Mouse (Mus musculus) lung, adult 18-20 months (tissue): ENCODE results near the gene Lrrc4c.

Experiments
- DNase-seq, 2 experiments: peaks; one replicate each; pipeline ENCODE4 v3.0.0; 2022; ENCODE audit warnings: mixed read lengths in 2 of 2

Gene Lrrc4c

GRCm38 (mm10) chr2:96547171-96547570 lies 229.2 kb downstream of the Lrrc4c start:
- DNase-seq, result no peak

DNA sequence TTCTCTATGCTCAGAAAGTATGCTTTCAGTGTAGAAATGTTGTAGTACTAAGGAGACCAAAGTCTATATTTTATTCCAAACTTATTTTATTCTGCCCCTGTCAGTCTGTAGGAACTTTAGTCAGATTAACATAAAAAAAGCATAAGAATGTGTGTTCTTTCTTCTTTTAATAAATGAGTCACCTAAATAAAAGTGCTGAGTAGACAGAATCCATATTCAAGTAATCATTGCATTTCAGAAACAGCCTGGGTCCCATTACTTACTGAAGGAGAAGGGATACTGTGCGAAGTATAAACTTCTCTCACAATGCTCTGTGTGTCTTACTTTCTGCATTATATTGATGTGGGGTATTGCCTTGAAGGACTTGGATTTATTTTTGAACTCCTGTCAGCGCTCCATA lies 255.8 kb downstream of the Lrrc4c start:
- no peak for DNase-seq

DNA sequence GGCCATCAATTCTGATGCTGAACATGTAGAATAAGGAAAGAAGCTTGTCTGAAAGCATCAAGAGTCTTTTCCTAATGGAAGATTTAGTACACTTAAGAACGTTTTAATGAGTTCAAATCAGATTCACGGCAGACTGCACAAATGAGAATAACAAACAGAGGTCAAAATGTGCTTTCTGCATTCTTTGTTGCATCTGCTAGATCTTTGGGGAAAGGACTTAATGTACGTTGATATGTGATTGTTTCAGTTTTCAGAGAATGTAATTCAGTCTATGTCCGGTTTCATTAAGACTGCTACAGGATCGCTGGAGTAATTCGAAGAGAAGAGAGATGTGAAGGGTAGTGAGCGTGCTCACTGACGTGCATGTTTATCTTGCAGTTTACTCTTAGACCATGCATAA lies 259.7 kb downstream of the Lrrc4c start:
- no peak for DNase-seq

DNA sequence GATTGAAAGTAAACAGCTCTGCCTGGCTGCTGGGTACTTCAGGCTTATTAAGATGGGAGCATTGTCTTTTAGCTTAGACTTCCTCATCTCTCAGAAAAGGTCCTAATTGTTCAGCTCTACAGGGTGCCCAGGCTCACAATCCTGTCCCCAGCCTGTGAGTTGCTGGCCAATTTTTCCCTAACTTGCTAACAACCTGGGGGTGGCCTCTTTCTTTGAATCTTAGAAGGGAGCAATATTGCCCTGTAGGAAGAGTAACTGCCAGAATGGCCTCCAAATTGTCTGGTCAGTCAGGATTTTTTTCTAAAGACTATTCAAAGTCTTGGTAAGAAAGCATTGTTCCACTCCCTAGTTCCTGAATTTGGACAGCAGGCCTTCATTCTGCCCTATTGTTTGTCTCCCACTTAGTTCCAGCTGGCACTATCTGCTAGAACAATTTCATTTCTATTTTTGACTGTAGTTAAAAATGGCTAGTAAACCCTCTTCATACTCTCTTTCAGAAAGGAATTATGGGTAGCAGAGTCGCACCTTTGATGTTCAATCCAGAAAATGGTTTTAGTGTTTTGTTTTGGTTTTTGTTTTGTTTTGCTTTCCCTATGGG lies 262.3 kb downstream of the Lrrc4c start:
- no peak for DNase-seq

DNA sequence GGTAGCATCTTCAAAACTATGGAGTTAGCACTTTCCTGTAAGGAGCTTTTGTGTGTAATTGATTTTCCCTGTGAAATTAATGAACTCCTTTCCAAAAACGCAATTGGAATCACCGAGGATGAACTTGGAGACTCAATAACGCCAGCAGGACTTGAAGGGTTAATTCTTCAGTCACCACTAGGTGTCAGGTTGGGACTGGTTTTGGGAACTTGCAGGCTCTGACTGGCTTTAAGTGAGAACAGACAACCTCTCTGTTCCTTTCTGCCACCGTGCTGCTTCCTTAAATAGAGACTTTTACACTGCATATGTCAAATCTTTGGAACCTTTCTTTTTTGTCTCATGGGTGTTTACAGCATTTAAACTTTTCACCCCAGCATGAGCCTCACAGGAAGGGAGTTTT lies 267.7 kb downstream of the Lrrc4c start:
- no peak for DNase-seq

GRCm38 (mm10) chr2:96604801-96605200 lies 286.8 kb downstream of the Lrrc4c start:
- DNase-seq, result no peak

DNA sequence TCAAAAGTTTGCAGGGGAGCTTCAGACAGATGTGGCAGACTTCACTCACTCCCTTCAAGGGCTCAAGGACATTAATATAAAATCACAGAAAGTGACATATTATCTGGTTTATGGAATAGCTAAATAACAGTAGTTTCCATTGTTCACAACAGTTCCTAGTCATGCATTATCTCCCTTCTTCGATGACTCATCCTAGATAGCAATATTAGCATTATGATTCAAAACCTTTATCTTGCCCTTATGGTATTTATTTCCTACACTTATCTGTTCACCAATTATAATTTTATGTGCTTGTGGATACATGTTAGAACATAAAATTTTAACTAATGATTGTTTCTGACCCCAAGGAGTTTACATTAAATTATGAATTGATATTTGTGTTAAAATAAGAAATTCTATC lies 296.2 kb downstream of the Lrrc4c start:
- no peak for DNase-seq

DNA sequence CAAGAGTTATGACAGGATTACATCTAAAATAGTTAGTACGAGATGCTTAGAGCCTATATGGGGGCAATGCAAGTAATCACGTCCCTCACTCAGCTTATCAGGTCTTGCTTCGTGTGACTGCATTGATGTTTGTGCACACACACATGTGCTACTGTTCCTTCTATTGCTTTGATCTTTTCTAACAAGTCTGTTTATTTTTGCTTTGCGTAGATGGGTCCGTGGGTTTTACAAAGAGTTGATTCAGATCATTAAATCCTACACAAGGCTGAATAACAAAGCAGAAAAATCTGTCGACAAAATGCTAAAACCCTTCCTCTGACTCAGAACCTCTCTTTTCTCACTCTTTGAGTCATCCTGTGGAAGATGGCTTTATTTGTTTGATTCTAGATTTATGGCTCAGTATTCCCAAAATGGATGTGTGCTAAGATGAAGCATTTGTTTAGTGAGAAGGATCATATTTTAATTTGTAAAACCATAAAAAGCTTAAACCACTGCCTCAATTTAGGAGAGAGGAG lies 300.8 kb downstream of the Lrrc4c start:
- no peak for DNase-seq

DNA sequence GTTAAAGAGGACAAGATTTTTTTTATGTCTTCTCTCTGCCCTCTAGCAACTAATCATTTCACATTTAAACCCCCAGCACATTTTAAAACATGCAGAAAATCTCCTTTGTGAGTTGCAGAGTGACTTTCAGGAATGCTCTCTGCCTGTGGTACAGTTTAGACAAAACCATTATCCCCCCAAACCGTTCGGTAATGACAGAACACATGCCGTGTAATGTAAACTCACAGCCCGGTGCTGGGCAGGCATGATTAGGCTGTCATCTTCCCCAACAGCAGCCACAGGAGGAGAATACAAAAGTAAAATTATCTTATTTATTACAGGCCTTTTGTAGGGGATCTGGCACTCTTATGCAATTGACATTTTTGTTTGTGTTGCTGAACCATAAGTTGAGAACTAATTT lies 349.1 kb downstream of the Lrrc4c start:
- DNase-seq, result no peak

GRCm38 (mm10) chr2:96681806-96682205 lies 363.8 kb downstream of the Lrrc4c start:
- no peak for DNase-seq

DNA sequence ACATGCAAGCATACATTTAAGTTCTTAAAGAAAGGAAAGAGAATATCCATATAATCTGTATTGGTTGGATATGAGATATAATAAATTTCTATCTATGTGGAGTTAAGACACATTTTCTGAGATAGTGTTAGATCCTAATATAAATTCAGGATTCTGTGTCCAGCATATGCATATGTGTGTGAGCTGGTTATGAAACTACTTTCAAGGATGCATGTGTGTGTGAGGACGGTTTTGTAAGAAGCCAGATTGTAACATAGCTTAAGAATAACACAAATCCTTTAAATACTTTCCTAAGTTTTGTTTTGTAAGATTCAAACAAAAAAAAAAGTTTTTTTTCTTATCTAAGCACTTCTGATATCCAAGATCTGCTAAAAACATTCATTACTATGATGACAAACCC lies 367.4 kb downstream of the Lrrc4c start:
- DNase-seq, result no peak

DNA sequence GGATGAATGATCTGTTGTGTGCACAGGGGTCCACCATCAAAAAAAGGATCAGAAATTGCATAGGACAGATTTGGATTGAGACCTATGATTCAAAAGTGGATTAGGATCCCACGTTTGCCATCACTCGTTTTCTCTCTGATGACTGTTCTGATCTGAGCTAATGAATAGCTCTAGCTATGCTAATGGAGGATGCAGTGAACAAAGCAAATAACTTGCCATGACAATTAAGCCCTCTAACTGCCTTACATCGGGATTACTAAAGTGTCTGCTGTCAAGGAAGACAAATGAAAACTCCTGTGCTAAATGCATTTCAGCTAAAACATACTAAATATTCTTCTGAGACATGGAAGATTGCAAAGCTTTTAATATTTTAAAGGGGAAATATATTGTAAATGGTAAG lies 387.0 kb downstream of the Lrrc4c start:
- no peak for DNase-seq

DNA sequence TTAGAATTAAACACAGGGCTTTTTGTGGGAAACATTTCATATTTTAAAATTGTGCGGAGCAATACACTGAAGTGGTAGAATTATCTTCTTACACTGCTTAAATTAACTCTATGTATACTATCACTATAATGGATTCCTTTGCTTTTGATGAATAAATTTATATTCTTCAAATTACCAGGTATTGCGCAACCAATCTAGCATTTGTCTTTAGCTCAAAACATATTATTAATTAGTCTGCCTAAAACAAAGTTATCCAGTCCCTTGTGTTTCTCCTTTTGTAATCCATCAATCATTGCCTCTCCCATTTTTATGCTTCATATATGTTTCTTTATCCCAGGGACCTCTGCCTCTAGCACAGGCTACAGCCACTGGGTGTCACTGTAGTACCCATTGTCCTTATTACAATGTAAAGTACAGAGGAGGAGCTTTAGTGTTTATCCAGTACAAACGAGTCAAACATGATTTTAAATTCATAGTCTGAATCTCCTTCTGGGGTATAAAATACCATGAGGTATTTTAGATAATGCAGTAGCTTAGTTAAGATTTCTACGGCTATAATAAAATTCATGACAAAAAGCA lies 389.9 kb downstream of the Lrrc4c start:
- no peak for DNase-seq

DNA sequence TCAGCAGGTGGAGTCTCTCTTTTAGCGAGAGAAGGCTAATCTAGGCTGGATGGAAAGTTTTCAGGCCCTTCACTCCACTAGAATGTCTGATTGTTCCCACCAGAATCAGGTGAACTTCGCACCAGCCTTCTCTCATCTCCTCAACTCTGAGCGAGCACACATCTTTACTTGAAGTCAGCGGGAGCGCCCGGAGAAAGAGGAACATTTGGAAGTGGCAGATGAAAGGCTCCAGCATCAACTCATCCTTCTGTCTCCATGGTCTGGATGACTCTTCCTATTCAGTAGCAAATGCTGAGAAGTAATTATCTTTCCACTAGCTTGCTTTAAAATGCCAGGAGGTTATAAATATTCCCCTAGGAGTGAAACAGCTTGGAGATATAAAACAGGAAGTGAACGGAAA lies 396.6 kb downstream of the Lrrc4c start:
- DNase-seq, result no peak

DNA sequence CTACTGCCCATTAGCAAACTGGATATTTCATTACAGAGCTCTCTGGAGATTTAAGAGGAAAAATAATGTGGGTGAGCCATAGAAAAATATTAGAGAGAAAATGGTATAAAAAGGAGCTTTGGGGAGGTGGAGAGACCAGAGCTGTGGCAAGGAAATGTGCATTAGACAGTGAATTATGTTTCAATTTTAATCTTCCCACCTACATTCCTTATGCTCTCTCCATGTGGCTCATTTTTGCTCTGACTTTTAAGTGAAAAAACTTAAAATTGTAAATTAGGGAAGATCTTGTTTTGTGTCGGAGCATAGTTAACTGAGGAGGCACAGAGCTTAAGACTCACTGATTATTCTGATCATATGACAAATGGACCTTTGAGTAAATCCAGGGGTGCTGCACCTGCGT lies 399.4 kb downstream of the Lrrc4c start:
- DNase-seq, result no peak

DNA sequence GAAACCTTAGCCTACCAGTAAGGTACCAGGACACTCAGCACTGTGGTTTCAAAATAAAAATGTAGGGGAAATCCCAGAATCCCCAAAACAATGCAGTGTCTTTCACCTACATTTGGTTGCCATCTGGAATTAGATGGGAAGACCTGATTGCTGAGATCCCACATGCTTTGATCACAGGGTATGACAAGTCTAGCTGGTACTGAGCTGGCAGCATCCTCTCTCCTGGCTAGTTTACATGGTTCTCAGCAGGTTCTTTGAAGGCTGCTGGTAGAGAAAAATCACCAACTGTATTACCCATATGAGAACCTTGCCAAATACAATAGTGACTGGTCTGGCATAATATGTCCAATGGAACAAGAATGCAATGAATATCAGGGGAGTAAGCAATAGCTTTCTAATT lies 405.4 kb downstream of the Lrrc4c start:
- DNase-seq, result no peak

DNA sequence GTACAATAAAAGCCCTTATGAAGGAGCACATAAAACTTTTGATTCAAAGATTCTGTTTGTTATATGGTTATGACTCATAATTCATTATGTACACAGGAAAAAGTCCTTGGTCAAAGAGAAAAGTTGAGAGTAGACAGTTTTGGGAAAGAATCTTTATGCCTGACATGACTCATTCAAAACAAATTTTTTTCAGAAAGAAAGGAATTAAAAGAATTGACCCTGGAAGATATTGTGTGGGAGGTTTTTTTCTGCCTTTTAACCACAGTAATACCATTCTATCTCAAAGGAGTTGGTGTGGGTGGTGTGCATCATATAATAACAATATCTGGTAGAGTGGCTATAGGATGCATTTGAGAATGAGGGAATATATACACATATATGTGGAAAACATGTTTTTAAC lies 418.1 kb downstream of the Lrrc4c start:
- DNase-seq, result no peak

DNA sequence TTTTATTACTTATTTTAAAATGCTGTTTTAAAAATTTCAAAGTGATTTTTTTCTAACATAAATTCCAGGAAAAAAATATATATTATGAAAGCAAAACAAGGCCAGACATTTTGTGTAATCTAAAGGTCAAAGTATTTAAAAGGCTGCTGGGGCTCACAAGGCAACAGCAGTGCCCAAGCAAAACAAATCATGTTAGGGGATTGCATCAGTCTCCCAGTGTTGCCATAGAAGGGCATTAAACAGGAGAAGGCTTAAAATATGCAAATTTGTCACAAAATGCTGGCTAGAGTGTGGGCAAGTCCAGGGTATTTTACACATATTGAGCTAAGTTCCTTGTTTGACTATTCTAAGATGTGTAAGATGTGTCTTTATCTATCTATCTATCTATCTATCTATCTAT lies 437.1 kb downstream of the Lrrc4c start:
- no peak for DNase-seq

DNA sequence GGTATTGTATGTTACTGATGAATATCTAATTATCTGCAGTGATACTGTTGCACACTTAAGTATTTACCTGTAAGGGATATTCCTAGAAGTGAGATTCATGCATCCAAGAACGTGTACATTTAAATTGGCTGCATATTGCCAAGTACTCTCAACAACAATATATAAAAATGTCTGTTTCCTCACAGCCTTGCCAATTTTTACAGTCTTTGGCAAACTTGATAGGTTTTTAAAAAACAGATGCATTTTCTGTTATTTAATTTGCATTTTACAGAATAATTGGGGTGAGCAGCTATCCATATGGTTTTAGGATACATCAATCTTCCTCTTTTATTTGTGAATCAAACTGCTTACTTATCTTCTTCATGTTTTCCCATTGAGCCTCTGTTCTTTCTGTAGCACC lies 439.7 kb downstream of the Lrrc4c start:
- no peak for DNase-seq

DNA sequence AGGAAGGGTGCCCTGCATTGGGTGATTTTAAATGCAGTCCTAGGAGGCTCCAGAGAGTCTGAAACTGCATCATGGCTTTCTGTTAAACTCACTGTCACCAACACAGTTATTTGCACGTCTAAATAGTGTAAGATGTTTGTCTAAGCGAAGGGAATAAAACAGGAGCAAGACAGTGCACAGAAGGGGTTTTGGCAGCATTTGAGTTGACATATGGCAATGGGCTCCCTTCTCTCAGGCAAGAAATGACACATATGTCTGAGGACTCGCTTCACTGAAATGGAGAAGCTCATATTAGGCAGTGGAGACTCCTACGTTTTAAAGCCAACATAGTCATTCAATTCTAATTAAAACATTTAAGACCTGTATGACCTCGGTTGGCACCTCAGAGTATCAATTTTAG lies 445.6 kb downstream of the Lrrc4c start:
- no peak for DNase-seq

DNA sequence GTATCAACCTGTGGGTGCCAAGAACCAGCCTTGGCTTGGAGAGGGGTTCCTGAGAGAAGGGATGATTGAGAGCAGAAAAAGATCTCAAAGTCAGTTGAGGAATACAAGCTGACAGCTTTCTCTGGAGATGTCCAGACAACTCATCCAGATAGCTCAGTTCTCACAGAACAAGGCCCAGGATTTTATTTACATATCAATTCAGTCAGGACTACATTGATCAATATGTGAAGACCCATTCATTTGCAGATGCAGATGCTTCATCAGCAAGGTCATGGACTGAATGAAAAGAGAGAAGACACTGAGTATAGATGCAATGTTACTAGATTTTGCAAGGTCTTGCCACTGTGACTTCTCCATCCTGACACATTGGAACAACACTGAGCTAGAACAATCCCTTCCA lies 457.4 kb downstream of the Lrrc4c start:
- no peak for DNase-seq

- DNase-seq, result no peak
Measured at GRCm38 (mm10) chr2:96796681-96797385, 478.9 kb downstream of the Lrrc4c start.

- DNase-seq, result no peak
Measured at GRCm38 (mm10) chr2:96850839-96851396, 532.9 kb downstream of the Lrrc4c start.

DNA sequence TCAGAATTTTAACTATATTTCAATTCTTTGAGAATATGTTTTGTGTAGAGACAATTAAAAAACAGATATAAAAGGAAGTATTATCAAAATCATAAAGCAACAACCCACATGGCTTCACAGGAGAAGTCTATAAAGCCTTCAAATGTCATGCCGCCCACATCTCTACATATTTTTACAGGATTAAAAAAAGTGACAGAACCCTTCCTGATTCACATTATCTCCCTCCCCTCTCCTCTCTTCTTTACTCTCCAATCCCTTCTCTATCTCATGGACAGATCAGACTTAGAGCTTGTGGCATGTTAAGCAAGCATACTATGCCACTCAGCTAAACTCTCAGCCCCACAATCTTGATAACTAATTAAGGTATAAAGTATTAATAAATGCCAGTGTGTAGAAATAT lies 535.8 kb downstream of the Lrrc4c start:
- DNase-seq, result no peak
